Mouse (Mus musculus): ENCODE data around the gene Gprc5c. TPM values are rescaled to one million over a fixed set of nuclear protein-coding genes. Genes with fewer than 3 reads are reported as not detected.
A peak's percentile ranks its signal among the peaks of the same experiment; 100 is the strongest.
"Not testable (repeated sequence)": the region's sequence is repeated elsewhere in the genome, so short reads cannot be mapped to it uniquely, and the experiment has no call there.

The Gprc5c gene
- polyA plus RNA-seq, 1 experiment from 2014 or later = 23.5 TPM

DNA sequence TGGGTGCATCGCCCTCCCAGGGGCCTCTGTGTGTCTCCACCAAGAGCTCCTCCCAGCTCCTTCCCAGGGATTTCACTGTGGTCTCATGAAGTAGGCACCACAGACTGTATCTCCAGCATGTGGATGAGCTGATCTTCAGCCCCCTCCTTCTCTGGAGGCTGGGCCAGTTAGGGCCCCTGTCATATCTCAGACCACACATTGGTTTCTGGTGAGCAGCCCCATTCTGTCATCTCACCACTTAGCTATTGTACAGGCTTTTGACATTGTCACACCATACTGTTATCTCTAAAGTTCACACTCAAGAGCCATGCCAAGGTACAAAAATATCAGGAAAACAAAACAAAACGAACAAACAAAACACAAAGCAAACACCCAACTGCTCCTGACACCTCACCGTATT, 45.1 kb downstream of the Gprc5c start:
- no peak for ATAC-seq (ENCODE audit: insufficient number of reproducible peaks, insufficient read depth, low FRiP score, low read depth)
- Histone ChIP-seq H3K9ac (replicated peaks; ENCODE audit: low read depth, low read length) (no peak overlapping the region), H3K9me3 (ENCODE audit: control insufficient read depth, low read depth, low read length) (no peaks in the 10 kb centered on the region), H3K4me2 (replicated peaks; ENCODE audit: low read depth, low read length) (no peak overlapping the region), H3K4me3 (ENCODE audit: low read depth, low read length) (no peak overlapping the region), H3K36me3 (ENCODE audit: control insufficient read depth, insufficient read depth, low read length) (no peaks in the 10 kb centered on the region), H3K27me3 (ENCODE audit: control insufficient read depth, insufficient read depth, low read length) (no peaks in the 10 kb centered on the region), H3K27ac (ENCODE audit: low read length) (no peak overlapping the region), H3K4me1 (ENCODE audit: control insufficient read depth, insufficient read depth, low read length) (no peaks in the 10 kb centered on the region)
- 82% methylated on average over 3 of the region's 3 CpGs for WGBS

DNA sequence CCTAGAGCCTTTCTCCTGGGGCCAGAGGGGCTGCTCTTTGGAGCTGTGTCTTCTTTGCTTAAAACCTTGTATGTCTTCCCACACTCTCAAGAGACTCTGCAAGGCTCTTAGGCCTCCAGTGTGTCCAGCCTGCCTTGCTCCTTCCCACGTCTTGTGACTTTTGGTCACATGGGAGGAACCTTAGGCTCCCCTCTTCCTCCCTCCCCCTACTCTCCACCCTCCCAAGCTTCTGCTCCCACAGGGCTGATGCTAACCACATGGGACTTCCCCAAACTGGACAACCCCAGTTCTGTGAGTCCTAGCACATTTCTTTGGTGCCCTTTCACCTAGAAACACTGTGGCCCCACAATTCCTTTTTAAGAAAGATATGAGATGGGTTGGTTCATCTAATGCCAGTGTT, 47.1 kb downstream of the Gprc5c start:
- no peaks in the 10 kb centered on the region for H3K27me3 ChIP-seq (ENCODE audit: control insufficient read depth, insufficient read depth, low read length)
- ATAC-seq (ENCODE audit: insufficient number of reproducible peaks, insufficient read depth, low FRiP score, low read depth) = no peak
- WGBS = 50% methylated on average over 1 of the region's 1 CpGs

DNA sequence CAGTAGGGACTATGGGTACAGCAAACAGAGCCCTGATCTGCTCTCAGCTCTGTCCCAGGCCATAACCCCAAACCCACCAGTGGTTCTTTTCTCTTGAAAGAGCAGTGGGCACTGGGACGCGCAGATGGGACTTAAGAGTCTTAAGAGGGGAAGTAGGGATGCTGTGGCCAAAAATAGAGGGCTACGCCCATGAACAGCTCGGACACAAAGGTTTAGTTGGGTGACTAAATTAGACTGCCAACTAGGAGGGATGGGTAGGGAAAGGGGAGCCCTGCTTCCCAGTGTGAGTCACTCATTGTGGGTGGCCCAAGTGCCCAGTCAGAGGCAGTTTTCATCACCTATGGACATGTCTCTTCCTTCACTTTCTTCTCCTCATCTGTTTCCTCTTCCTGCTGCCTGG, 52.3 kb downstream of the Gprc5c start:
- Histone ChIP-seq H3K27ac (ENCODE audit: low read length) (no peak overlapping the region), H3K4me2 (replicated peaks; ENCODE audit: low read depth, low read length) (no peak overlapping the region), H3K4me1 (ENCODE audit: control insufficient read depth, insufficient read depth, low read length) (no peaks in the 10 kb centered on the region), H3K4me3 (ENCODE audit: low read depth, low read length) (no peak overlapping the region), H3K9ac (replicated peaks; ENCODE audit: low read depth, low read length) (no peak overlapping the region), H3K36me3 (ENCODE audit: control insufficient read depth, insufficient read depth, low read length) (no peaks in the 10 kb centered on the region), H3K9me3 (ENCODE audit: control insufficient read depth, low read depth, low read length) (no peaks in the 10 kb centered on the region), H3K27me3 (ENCODE audit: control insufficient read depth, insufficient read depth, low read length) (no peaks in the 10 kb centered on the region)
- 89% methylated on average over 4 of the region's 4 CpGs for WGBS
- ATAC-seq (ENCODE audit: insufficient number of reproducible peaks, insufficient read depth, low FRiP score, low read depth) = no peak

More for the DNA sequence above, 47.1 kb downstream of the Gprc5c start:
- Histone ChIP-seq H3K4me3 (ENCODE audit: low read depth, low read length) (no peak overlapping the region), H3K27ac (ENCODE audit: low read length) (no peak overlapping the region), H3K4me2 (replicated peaks; ENCODE audit: low read depth, low read length) (no peak overlapping the region), H3K4me1 (ENCODE audit: control insufficient read depth, insufficient read depth, low read length) (no peaks in the 10 kb centered on the region), H3K9ac (replicated peaks; ENCODE audit: low read depth, low read length) (no peak overlapping the region), H3K36me3 (ENCODE audit: control insufficient read depth, insufficient read depth, low read length) (no peaks in the 10 kb centered on the region), H3K9me3 (ENCODE audit: control insufficient read depth, low read depth, low read length) (no peaks in the 10 kb centered on the region)

DNA sequence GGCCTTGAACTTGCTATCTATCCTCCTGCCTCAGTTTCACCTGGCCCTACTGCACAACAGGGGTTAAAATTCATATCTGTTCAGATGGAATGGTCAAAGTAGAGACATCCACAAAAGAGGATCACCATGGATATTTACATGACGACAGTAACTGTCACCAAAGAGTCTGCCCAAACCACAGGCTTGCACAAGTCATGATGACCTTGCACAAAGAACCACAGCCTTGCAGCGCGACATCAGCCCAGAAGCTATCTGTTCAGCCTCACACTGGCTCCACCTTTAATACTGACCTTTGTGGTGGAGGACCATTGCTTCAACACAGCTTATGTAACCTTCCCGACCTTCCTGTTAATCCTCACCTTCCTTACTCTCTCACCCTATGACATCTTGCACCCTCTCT, 56.6 kb downstream of the Gprc5c start:
- Histone ChIP-seq H3K4me3 (ENCODE audit: low read depth, low read length) (no peak overlapping the region), H3K4me1 (ENCODE audit: control insufficient read depth, insufficient read depth, low read length) (no peaks in the 10 kb centered on the region), H3K27ac (ENCODE audit: low read length) (no peak overlapping the region), H3K9me3 (ENCODE audit: control insufficient read depth, low read depth, low read length) (no peaks in the 10 kb centered on the region), H3K9ac (replicated peaks; ENCODE audit: low read depth, low read length) (no peak overlapping the region), H3K36me3 (ENCODE audit: control insufficient read depth, insufficient read depth, low read length) (no peaks in the 10 kb centered on the region), H3K27me3 (ENCODE audit: control insufficient read depth, insufficient read depth, low read length) (no peaks in the 10 kb centered on the region), H3K4me2 (replicated peaks; ENCODE audit: low read depth, low read length) (no peak overlapping the region)
- WGBS = 65% methylated on average over 4 of the region's 4 CpGs
- ATAC-seq (ENCODE audit: insufficient number of reproducible peaks, insufficient read depth, low FRiP score, low read depth) = no peak

DNA sequence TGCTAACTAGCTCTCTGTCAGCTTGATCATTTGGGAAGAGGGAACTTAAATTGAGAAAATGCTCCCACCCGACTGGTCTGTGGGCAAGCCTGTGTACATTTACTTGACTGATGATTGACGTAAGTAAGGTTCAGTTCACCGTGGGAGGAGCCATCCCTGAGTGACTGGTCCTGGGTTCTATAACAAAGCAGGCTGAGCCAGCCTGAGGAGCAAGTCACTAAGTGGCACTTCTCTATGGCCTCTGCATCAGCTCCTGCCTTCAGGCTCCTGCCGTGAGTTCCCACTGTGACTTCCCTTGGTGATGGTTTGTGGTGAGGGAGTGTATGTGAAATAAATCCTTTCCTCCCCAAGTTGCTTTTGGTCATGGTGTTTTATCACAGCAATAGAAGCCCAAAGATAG, 57.1 kb downstream of the Gprc5c start:
- no peaks in the 10 kb centered on the region for H3K36me3 ChIP-seq (ENCODE audit: control insufficient read depth, insufficient read depth, low read length)
- H3K4me2 ChIP-seq (replicated peaks; ENCODE audit: low read depth, low read length) = no peak overlapping the region
- H3K9me3 ChIP-seq (ENCODE audit: control insufficient read depth, low read depth, low read length) = no peaks in the 10 kb centered on the region
- 45% methylated on average over 4 of the region's 4 CpGs for WGBS
- no peak overlapping the region for H3K4me3 ChIP-seq (ENCODE audit: low read depth, low read length)
- no peaks in the 10 kb centered on the region for H3K27me3 ChIP-seq (ENCODE audit: control insufficient read depth, insufficient read depth, low read length)
- no peak overlapping the region for H3K9ac ChIP-seq (replicated peaks; ENCODE audit: low read depth, low read length)
- H3K27ac ChIP-seq (ENCODE audit: low read length) = no peak overlapping the region
- no peaks in the 10 kb centered on the region for H3K4me1 ChIP-seq (ENCODE audit: control insufficient read depth, insufficient read depth, low read length)
- ATAC-seq (ENCODE audit: insufficient number of reproducible peaks, insufficient read depth, low FRiP score, low read depth) = no peak

DNA sequence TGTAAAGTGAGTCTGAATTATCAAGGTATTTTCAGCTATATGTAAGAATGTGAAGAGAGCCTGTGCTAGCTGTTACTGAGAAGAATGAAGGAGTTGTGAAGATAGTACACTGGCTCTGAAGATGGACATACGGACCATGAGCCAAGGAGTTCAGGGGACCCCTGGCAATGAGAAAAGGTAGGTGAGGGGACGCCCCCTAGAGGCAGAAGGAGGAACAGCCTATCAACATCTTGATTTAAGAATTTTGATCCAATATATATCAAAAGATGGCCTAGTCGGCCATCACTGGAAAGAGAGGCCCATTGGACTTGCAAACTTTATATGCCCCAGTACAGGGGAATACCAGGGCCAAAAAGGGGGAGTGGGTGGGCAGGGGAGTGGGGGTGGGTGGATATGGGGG, 58.6 kb downstream of the Gprc5c start:
- H3K27ac ChIP-seq (ENCODE audit: low read length); H3K9me3 ChIP-seq (ENCODE audit: control insufficient read depth, low read depth, low read length); H3K4me1 ChIP-seq (ENCODE audit: control insufficient read depth, insufficient read depth, low read length); H3K36me3 ChIP-seq (ENCODE audit: control insufficient read depth, insufficient read depth, low read length); H3K4me3 ChIP-seq (ENCODE audit: low read depth, low read length); H3K27me3 ChIP-seq (ENCODE audit: control insufficient read depth, insufficient read depth, low read length); H3K4me2 ChIP-seq (replicated peaks; ENCODE audit: low read depth, low read length); H3K9ac ChIP-seq (replicated peaks; ENCODE audit: low read depth, low read length); ATAC-seq (ENCODE audit: insufficient number of reproducible peaks, insufficient read depth, low FRiP score, low read depth): not testable (repeated sequence)
- WGBS = 42% methylated on average over 3 of the region's 3 CpGs

DNA sequence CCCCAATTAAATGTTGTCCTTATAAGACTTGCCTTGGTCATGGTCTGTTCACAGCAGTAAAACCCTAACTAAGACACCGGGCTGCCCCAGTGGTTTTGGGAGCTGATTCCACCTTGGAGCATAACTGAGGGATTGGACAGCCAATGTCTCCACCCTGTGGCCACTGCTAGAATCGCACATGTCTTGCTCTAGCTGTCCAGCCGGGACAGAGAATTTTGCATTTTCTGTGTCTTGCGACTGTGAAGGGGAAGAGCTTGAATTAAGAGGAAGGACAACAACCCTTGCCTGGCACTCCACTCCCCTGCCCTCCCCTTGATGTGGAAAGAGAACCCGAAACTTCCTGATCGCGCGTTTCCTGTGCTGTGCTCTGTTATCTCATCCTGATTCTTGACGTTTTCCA, 61.9 kb downstream of the Gprc5c start:
- H3K27me3 ChIP-seq (ENCODE audit: control insufficient read depth, insufficient read depth, low read length) = no peaks in the 10 kb centered on the region
- no peak overlapping the region for H3K9ac ChIP-seq (replicated peaks; ENCODE audit: low read depth, low read length)
- H3K27ac ChIP-seq (ENCODE audit: low read length) = no peak overlapping the region
- H3K4me1 ChIP-seq (ENCODE audit: control insufficient read depth, insufficient read depth, low read length) = no peaks in the 10 kb centered on the region
- ATAC-seq (ENCODE audit: insufficient number of reproducible peaks, insufficient read depth, low FRiP score, low read depth) = 0 out of 2 replicates have a peak, but pooled peaks have one; percentile 46
- no peak overlapping the region for H3K4me2 ChIP-seq (replicated peaks; ENCODE audit: low read depth, low read length)
- no peaks in the 10 kb centered on the region for H3K9me3 ChIP-seq (ENCODE audit: control insufficient read depth, low read depth, low read length)
- H3K4me3 ChIP-seq (ENCODE audit: low read depth, low read length) = no peak overlapping the region
- no peaks in the 10 kb centered on the region for H3K36me3 ChIP-seq (ENCODE audit: control insufficient read depth, insufficient read depth, low read length)
- 17% methylated on average over 9 of the region's 9 CpGs for WGBS

DNA sequence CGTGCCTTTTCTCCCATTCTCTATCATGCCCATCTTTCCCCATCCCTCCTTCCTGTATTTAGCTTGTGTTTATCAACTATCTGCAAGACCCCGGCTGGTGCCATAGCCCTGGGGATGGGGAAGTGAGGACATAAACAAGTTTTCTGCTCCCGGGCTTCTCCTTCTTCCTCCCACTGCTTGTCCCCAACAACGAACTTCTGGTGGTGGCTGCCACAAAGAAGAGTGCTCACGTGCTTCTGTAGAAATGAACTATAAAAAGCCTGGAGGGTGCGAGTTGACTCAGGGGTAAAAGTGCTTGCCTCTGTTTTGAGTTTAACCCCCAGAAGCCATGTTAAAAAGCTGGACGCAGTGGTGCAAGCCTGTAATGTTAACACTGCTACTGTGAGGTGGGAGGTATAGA, 64.0 kb downstream of the Gprc5c start:
- Histone ChIP-seq H3K4me1 (ENCODE audit: control insufficient read depth, insufficient read depth, low read length) (no peaks in the 10 kb centered on the region), H3K4me3 (ENCODE audit: low read depth, low read length) (no peak overlapping the region), H3K36me3 (ENCODE audit: control insufficient read depth, insufficient read depth, low read length) (no peaks in the 10 kb centered on the region), H3K4me2 (replicated peaks; ENCODE audit: low read depth, low read length) (no peak overlapping the region), H3K27ac (ENCODE audit: low read length) (no peak overlapping the region), H3K9me3 (ENCODE audit: control insufficient read depth, low read depth, low read length) (peaks cover 2% of the 10 kb centered on the region; the same call in 1 of the 2 replicates), H3K27me3 (ENCODE audit: control insufficient read depth, insufficient read depth, low read length) (no peaks in the 10 kb centered on the region), H3K9ac (replicated peaks; ENCODE audit: low read depth, low read length) (no peak overlapping the region)
- 36% methylated on average over 7 of the region's 7 CpGs for WGBS
- no peak for ATAC-seq (ENCODE audit: insufficient number of reproducible peaks, insufficient read depth, low FRiP score, low read depth)

DNA sequence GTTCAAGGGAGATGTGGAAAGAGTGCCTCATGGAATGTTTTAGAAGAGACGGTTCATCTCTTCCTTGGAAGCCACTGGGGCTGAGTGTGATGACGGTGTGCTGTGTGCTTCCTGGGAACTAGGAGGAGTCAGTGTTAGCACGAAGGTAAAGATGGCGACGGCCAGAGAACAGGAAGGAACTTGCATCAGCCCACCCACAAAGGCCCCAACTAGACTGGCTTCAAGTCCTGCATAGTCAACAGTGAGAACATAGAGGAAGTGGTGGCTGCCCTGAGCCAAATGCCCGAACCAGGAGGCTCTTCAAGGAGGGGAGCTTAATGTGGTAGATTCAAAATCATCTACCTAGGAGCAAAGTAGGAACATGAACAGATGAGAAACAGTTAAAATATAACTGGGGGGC, 66.2 kb downstream of the Gprc5c start:
- Histone ChIP-seq H3K9ac (replicated peaks; ENCODE audit: low read depth, low read length) (no peak overlapping the region), H3K27me3 (ENCODE audit: control insufficient read depth, insufficient read depth, low read length) (no peaks in the 10 kb centered on the region), H3K4me2 (replicated peaks; ENCODE audit: low read depth, low read length) (no peak overlapping the region), H3K4me1 (ENCODE audit: control insufficient read depth, insufficient read depth, low read length) (no peaks in the 10 kb centered on the region), H3K36me3 (ENCODE audit: control insufficient read depth, insufficient read depth, low read length) (no peaks in the 10 kb centered on the region), H3K9me3 (ENCODE audit: control insufficient read depth, low read depth, low read length) (peaks cover 2% of the 10 kb centered on the region; the same call in 1 of the 2 replicates), H3K27ac (ENCODE audit: low read length) (no peak overlapping the region), H3K4me3 (ENCODE audit: low read depth, low read length) (no peak overlapping the region)
- WGBS = 74% methylated on average over 6 of the region's 6 CpGs
- no peak for ATAC-seq (ENCODE audit: insufficient number of reproducible peaks, insufficient read depth, low FRiP score, low read depth)

All from stomach, embryonic 14.5 days (tissue).